Comparison of ENCODE assay signal across 1 mouse cellular context in the genomic region with DNA sequence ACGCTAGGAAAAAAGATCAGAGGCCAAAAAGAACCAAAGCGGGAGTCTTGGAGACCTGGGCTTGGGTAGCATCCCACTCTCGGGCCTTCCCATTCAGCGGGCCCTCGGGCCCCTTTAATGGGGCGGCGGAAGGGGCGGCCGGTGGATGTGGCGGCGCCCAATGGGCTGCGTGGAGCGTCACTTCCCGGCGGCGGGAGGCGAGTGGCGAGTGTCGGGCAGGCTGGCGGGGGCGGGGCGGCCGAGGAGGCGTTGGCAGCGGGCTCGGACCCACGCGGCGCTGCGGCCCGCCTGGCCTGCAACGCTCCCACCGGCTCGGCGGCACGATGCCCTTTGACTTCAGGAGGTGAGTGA.
TF ChIP-seq lines count a peak whose summit lies in the region.

A gene (plus strand): TSS at position 200 of the 351 bp plus-strand sequence.

TF ChIP-seq in CH12.LX, 34 proteins besides CTCF, POLR2A, EP300 and RAD21 (continued from another document):
- TF ChIP-seq HCFC1 (IDR thresholded peaks at IDR 0.05; ENCODE audit: low read depth, low read length) (peak; percentile 76), SIN3A (IDR thresholded peaks at IDR 0.05; ENCODE audit: low read length) (no peak), JUND (conservative IDR thresholded peaks at IDR 0.05; ENCODE audit: low read depth, low read length) (no peak), MAX (IDR thresholded peaks at IDR 0.05; ENCODE audit: low read length) (no peak; the same call in 1 of the 2 replicates), MYC (IDR thresholded peaks at IDR 0.05; ENCODE audit: low read depth, low read length) (peak; percentile 63), MEF2A (IDR thresholded peaks at IDR 0.05; ENCODE audit: borderline replicate concordance, low read depth, low read length) (no peak), BHLHE40 (IDR thresholded peaks at IDR 0.05; ENCODE audit: low read depth, low read length) (no peak), MAFK (IDR thresholded peaks at IDR 0.05; ENCODE audit: insufficient replicate concordance, low read length) (no peak), ZC3H11A (IDR thresholded peaks at IDR 0.05; ENCODE audit: low read depth, low read length) (no peak), ELF1 (IDR thresholded peaks at IDR 0.05; ENCODE audit: low read depth, low read length) (peak; percentile 60; the same call in 1 of the 2 replicates), PAX5 (IDR thresholded peaks at IDR 0.05; ENCODE audit: low read length) (no peak), IRF4 (IDR thresholded peaks at IDR 0.05; ENCODE audit: low read depth, low read length) (no peak), TBP (conservative IDR thresholded peaks at IDR 0.05; ENCODE audit: low read depth, low read length) (peak; percentile 81), ZNF384 (IDR thresholded peaks at IDR 0.05; ENCODE audit: low read depth, low read length) (no peak), GABPA (IDR thresholded peaks at IDR 0.05; ENCODE audit: insufficient replicate concordance, low read depth, low read length) (no peak), UBTF (IDR thresholded peaks at IDR 0.05; ENCODE audit: low read depth, low read length) (no peak), E2F4 (IDR thresholded peaks at IDR 0.05; ENCODE audit: insufficient replicate concordance, low read depth, low read length) (0 out of 2 replicates have a peak, but pooled peaks have one; percentile 3), NELFE (IDR thresholded peaks at IDR 0.05; ENCODE audit: low read depth, low read length) (peak; percentile 78; the same call in 1 of the 2 replicates), MXI1 (IDR thresholded peaks at IDR 0.05; ENCODE audit: low read depth, low read length) (peak; percentile 96), TCF12 (IDR thresholded peaks at IDR 0.05; ENCODE audit: low read depth, low read length) (peak; percentile 58; the same call in 1 of the 2 replicates), RCOR1 (conservative IDR thresholded peaks at IDR 0.05; ENCODE audit: low read depth, low read length) (no peak)
